Mouse (Mus musculus): ENCODE data around the gene Lipe.

The Lipe gene

GRCm38 (mm10) chr7:25385850-25386555 lies 12.5 kb downstream of the Lipe start:
- DNase-seq: peak; percentile 35

- no peak for DNase-seq
These were observed 13.3 kb downstream of the Lipe start for GRCm38 (mm10) chr7:25385259-25385658.

GRCm38 (mm10) chr7:25384818-25385217 lies 13.7 kb downstream of the Lipe start:
- DNase-seq: no peak

- DNase-seq: no peak
These were observed 14.2 kb downstream of the Lipe start for GRCm38 (mm10) chr7:25384318-25384717.

- no peak for DNase-seq
These were observed 14.6 kb downstream of the Lipe start for GRCm38 (mm10) chr7:25383891-25384290.

- no peak for DNase-seq
These were observed 15.1 kb downstream of the Lipe start for GRCm38 (mm10) chr7:25383385-25383784.

- DNase-seq: no peak
These were observed 16.0 kb downstream of the Lipe start for GRCm38 (mm10) chr7:25382541-25382940.

GRCm38 (mm10) chr7:25381284-25381680 lies 17.2 kb downstream of the Lipe start:
- no peak for DNase-seq

GRCm38 (mm10) chr7:25380392-25381283 lies 17.9 kb downstream of the Lipe start:
- DNase-seq: peak; percentile 30

- peak; percentile 90 for DNase-seq
These were observed 18.8 kb downstream of the Lipe start for GRCm38 (mm10) chr7:25379551-25380351.

- DNase-seq: no peak
These were observed 20.1 kb downstream of the Lipe start for GRCm38 (mm10) chr7:25378181-25379100.

- no peak for DNase-seq
These were observed 21.3 kb downstream of the Lipe start for GRCm38 (mm10) chr7:25377100-25377700.

- DNase-seq: no peak
These were observed 22.0 kb downstream of the Lipe start for GRCm38 (mm10) chr7:25376556-25376955.

GRCm38 (mm10) chr7:25372441-25372840 lies 26.1 kb downstream of the Lipe start:
- DNase-seq: no peak

- no peak for DNase-seq
These were observed 29.3 kb downstream of the Lipe start, which contains the start of gene Cnfn for GRCm38 (mm10) chr7:25369058-25369749. Gene Cnfn (minus strand): TSS chr7:25369724.

- no peak for DNase-seq
These were observed 30.2 kb downstream of the Lipe start for GRCm38 (mm10) chr7:25368333-25368732.

GRCm38 (mm10) chr7:25367632-25368293 lies 30.7 kb downstream of the Lipe start:
- DNase-seq: peak; percentile 19

GRCm38 (mm10) chr7:25365937-25366625 lies 32.4 kb downstream of the Lipe start:
- DNase-seq: no peak

GRCm38 (mm10) chr7:25363632-25364031 lies 34.9 kb downstream of the Lipe start:
- DNase-seq: no peak

- DNase-seq: no peak
These were observed 35.4 kb downstream of the Lipe start for GRCm38 (mm10) chr7:25363151-25363550.

All from thymus, postnatal 25 days (tissue).